Mouse (Mus musculus) heart, embryonic 10.5 days (tissue): ENCODE results near the gene Anxa6. TPM values are rescaled to one million over a fixed set of nuclear protein-coding genes. Genes with fewer than 3 reads are reported as not detected.

Source experiments
- DNase-seq: peaks from one replicate; pipeline ENCODE4 v3.0.0-alpha.2; 2017; ENCODE audit warnings: low spot score
- H3K27ac ChIP-seq: fragments of 300-500 bp; sonication (generic); 2 replicates; pipeline ENCODE4 v1.5.1; 2016; ENCODE audit warnings: mild to moderate bottlenecking
- H3K27me3 ChIP-seq: fragments of 300-500 bp; sonication (generic); 2 replicates; pipeline ENCODE4 v1.6.1; 2016; ENCODE audit warnings: mild to moderate bottlenecking; ENCODE audit not compliant: poor library complexity, insufficient read depth, severe bottlenecking
- H3K36me3 ChIP-seq: fragments of 300-500 bp; sonication (generic); 2 replicates; pipeline ENCODE4 v1.6.1; 2016; ENCODE audit warnings: mild to moderate bottlenecking, moderate library complexity
- H3K4me1 ChIP-seq: fragments of 300-500 bp; sonication (generic); 2 replicates; pipeline ENCODE4 v1.6.1; 2016; ENCODE audit warnings: mild to moderate bottlenecking
- H3K4me3 ChIP-seq: fragments of 300-500 bp; sonication (generic); 2 replicates; pipeline ENCODE4 v1.5.1; 2016; ENCODE audit warnings: mild to moderate bottlenecking, moderate library complexity
- H3K9me3 ChIP-seq: fragments of 300-500 bp; sonication (generic); 2 replicates; pipeline ENCODE4 v1.6.1; 2016; ENCODE audit warnings: mild to moderate bottlenecking, moderate library complexity
- WGBS: fragments of 180-500 bp; shearing (Covaris S2); methylation state at CpG from one replicate; pipeline ENCODE4 v1.1.7; 2016; 5-methylcytosine and 5-hydroxymethylcytosine counted together
- polyA plus RNA-seq: library from polyadenylated mRNA; unstranded; fragments of >200 nt; fragmentation: Nextera tagmentation; extraction: Ambion mirVana; gene quantifications from 2 replicates; pipeline ENCODE4 v1.2.1, GENCODE M21; 2016

Gene Anxa6
- polyA plus RNA-seq, 1 experiment from 2014 or later, result 255 TPM

DNA sequence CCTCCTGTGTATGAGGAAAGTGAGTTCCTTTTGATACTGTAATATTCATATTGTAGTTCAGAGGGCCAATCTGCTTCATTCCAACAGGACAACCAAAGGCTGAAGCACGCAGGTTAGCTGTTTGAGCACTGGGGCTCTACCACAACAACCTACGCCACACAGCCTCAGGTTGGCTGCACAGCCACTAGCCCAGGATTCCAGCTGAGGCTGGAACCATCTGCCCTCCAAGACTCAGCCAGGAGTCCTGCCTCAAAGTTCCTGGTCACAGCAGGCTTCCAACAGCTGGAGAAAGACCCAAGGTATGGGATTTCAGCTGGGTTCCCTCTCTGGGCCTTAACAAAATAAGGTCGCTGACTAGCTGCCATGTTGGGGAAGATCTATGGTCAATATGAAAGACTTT lies 9.7 kb downstream of the Anxa6 start:
- 67% methylated on average over 3 of the region's 3 CpGs for WGBS
- Histone ChIP-seq H3K4me1 (peaks cover 95% of the 10 kb centered on the region), H3K9me3 (no peaks in the 10 kb centered on the region), H3K36me3 (peaks cover 48% of the 10 kb centered on the region), H3K27ac (peak overlapping the region; percentile 91), H3K27me3 (no peaks in the 10 kb centered on the region), H3K4me3 (peak overlapping the region; percentile 43)
- DNase-seq, result no peak

DNA sequence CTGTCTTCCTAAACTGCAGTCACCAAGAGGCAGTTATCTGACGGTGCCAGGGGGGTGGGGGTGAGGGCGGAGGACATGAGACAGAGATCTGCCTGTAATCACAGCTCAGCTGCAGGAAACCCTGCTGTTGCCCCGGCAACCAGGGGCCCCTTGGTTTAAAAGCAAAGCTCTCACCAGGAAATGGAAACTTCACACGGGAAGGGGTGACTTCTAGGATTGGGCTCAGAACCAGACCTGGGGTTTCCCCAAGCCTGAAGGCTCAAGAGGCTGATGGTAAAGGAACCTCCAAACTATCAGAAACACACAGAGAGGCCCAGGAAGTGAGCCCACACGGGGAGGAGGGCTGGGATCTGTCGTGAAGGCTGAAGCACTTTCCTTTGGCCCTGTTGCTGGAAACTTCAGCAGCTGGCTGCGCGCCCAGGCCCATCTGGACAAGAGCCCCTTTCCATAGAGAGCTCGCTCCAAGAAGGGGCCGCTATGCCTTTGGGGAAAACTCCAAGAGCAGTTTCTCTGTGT lies 10.1 kb downstream of the Anxa6 start:
- Histone ChIP-seq H3K27me3 (no peaks in the 10 kb centered on the region), H3K27ac (peak overlapping the region; percentile 91), H3K36me3 (peaks cover 53% of the 10 kb centered on the region), H3K9me3 (no peaks in the 10 kb centered on the region), H3K4me1 (peaks cover 95% of the 10 kb centered on the region), H3K4me3 (peak overlapping the region; percentile 43)
- 3% methylated on average over 10 of the region's 10 CpGs for WGBS
- DNase-seq, result peak; percentile 93

DNA sequence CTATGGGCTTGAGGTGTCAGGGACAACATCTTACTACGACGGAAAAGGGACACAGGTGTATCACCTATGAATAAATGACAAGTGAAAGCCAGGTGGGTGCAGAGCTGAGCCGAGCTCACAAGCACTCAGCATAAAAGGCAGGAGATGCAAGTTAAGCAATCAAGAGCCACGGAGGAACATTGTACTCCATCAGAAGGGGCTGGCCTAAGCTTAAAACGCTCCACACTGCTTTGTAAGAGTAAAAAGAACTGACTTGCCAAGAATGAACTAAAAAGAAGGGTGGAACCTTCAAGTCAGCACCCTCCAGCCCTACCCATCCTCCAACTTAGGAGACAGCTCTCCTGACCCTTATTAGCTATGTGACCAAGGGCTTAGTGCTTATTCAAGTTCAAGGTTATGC lies 10.7 kb downstream of the Anxa6 start:
- WGBS, result 53% methylated on average over 5 of the region's 5 CpGs
- peak overlapping the region; percentile 91 for H3K27ac ChIP-seq
- H3K4me3 ChIP-seq, result peak overlapping the region; percentile 43
- H3K36me3 ChIP-seq, result peaks cover 58% of the 10 kb centered on the region
- no peaks in the 10 kb centered on the region for H3K27me3 ChIP-seq
- no peak for DNase-seq
- no peaks in the 10 kb centered on the region for H3K9me3 ChIP-seq
- H3K4me1 ChIP-seq, result peaks cover 95% of the 10 kb centered on the region

DNA sequence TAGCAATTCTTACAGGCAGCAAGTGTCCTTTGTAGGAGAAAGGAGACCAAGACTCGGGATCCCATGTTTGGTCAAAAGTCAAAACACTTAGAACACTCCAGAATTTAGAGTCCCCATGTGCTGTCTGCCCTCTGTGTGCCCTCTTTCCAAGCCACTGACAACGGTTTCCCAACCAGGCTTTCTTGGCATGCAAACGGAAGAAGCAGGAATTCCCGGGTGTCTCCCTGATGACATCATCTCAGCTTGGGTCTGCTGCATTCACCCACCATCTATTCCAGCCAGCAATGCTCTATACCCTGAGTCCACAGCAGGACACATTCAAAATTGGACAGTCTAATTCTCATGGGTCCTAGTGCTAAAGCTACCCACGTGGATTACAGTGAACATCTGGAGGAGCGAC lies 11.4 kb downstream of the Anxa6 start:
- peaks cover 60% of the 10 kb centered on the region for H3K36me3 ChIP-seq
- no peak overlapping the region for H3K4me3 ChIP-seq
- no peak for DNase-seq
- H3K27me3 ChIP-seq, result no peaks in the 10 kb centered on the region
- H3K4me1 ChIP-seq, result peaks cover 95% of the 10 kb centered on the region
- H3K27ac ChIP-seq, result peak overlapping the region; percentile 91
- 42% methylated on average over 6 of the region's 6 CpGs for whole genome bisulfite sequencing
- H3K9me3 ChIP-seq, result no peaks in the 10 kb centered on the region

DNA sequence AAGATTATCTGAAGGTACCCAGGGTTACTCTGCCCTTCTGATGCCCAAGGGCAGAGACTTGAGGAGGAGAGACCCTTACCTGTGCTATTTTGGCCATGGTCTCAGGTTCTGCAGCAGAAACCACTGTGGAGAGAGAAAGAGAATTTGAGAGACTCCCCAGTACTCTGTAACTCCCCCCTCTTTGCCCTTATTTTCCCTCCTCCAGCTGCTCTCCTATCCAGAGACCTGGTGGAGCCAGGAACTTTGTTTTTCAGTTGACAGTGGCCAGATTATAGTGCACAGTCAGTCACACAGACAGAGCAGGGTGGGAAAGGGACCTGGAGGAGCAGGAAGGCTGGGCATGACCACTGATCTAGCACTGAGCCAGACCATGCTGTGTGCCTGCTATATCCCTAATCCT lies 11.8 kb downstream of the Anxa6 start:
- no peaks in the 10 kb centered on the region for H3K9me3 ChIP-seq
- DNase-seq, result no peak
- H3K27me3 ChIP-seq, result no peaks in the 10 kb centered on the region
- H3K4me1 ChIP-seq, result peaks cover 95% of the 10 kb centered on the region
- H3K36me3 ChIP-seq, result peaks cover 59% of the 10 kb centered on the region
- peak overlapping the region; percentile 91 for H3K27ac ChIP-seq
- H3K4me3 ChIP-seq, result no peak overlapping the region

DNA sequence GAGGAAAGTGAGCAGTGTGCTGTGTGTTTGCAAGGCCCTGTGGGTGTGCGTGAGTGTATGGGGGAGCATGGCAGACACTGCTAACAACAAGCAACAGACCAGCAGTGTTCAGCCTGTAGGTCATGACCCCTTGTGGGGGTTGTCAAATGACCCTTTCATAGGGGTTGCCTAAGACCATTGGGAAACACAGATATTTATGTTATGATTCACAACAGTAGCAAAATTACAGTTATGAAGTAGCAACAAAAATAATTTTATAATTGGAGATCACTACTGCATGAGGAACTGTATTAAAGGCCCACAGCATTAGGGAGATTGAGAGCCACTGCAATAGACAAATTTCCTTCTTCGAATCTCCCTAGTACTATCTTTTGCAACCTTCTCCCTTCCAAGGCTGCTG lies 13.5 kb downstream of the Anxa6 start:
- Histone ChIP-seq H3K27me3 (no peaks in the 10 kb centered on the region), H3K4me3 (no peak overlapping the region), H3K4me1 (peaks cover 97% of the 10 kb centered on the region), H3K36me3 (peaks cover 56% of the 10 kb centered on the region), H3K27ac (peak overlapping the region; percentile 67; the same call in 1 of the 2 replicates), H3K9me3 (no peaks in the 10 kb centered on the region)
- WGBS, result 75% methylated on average over 2 of the region's 2 CpGs
- DNase-seq, result no peak

DNA sequence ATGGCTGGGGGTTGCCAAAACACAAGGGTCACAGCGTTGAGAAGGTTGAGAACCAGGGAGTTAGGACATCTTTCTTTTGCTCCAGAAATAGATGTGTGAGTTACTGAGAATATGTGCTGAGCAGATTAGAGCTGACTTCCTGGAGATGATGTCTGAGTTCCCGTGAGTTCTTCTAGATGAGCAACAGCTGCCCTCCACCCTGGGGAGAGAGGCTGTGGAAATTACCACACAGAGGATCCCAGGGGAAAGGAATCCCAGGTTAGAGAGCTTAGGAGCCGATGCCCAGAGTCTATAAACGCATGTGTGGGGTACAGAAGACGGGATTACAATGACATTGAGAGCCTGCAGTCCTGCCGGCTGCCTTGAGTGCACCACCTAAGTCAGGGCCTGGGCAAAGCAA lies 15.2 kb downstream of the Anxa6 start:
- H3K4me3 ChIP-seq, result no peak overlapping the region
- peak overlapping the region; percentile 67 for H3K27ac ChIP-seq
- H3K27me3 ChIP-seq, result no peaks in the 10 kb centered on the region
- 61% methylated on average over 6 of the region's 6 CpGs for WGBS
- H3K9me3 ChIP-seq, result no peaks in the 10 kb centered on the region
- peaks cover 86% of the 10 kb centered on the region for H3K4me1 ChIP-seq
- H3K36me3 ChIP-seq, result peaks cover 73% of the 10 kb centered on the region
- no peak for DNase-seq

DNA sequence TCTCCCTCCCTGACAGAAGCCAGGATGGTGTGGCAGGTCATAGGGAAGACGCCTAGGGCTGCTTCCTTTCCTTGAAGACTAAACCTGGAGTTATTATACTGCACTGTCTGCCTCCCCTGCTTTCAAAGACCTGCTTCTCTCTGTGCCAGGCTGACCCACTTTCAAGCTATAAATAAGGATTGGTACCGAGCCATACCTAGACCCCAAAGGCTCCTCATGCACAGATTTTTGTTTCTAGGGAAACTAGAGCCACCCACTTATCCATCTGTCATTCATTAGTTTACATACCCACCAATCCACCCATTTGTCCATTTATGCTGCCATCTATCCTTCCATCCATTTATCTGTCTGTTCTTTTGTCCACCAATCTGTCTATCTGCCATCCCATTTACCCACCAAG lies 16.0 kb downstream of the Anxa6 start:
- no peak for DNase-seq
- Histone ChIP-seq H3K4me3 (no peak overlapping the region), H3K9me3 (no peaks in the 10 kb centered on the region), H3K27ac (no peak overlapping the region), H3K4me1 (peaks cover 80% of the 10 kb centered on the region), H3K36me3 (peaks cover 81% of the 10 kb centered on the region), H3K27me3 (no peaks in the 10 kb centered on the region)
- WGBS, result 78% methylated on average over 2 of the region's 2 CpGs

DNA sequence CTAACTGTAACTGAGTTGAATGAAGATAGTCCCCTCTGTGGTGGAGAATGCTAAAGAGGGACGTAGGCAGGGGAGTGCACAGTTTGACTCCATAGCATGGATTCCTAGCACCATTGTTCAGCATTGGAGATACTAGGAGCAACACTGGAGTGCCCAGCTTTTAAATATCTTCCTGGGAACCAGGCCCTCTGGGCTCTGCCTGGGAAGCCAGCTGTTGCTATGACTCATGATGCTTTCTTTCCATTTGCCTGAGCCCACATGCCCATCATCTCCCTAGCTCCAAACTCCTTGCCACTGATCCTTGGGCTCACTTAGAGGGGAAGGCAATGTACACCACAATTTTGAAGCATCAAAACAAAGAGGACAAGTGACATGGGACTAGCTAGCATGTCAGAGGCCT lies 16.5 kb downstream of the Anxa6 start:
- Histone ChIP-seq H3K27ac (peak overlapping the region; percentile 79), H3K9me3 (no peaks in the 10 kb centered on the region), H3K27me3 (no peaks in the 10 kb centered on the region), H3K4me1 (peaks cover 76% of the 10 kb centered on the region), H3K36me3 (peaks cover 85% of the 10 kb centered on the region), H3K4me3 (no peak overlapping the region)
- WGBS, result 63% methylated on average over 1 of the region's 1 CpGs
- no peak for DNase-seq

DNA sequence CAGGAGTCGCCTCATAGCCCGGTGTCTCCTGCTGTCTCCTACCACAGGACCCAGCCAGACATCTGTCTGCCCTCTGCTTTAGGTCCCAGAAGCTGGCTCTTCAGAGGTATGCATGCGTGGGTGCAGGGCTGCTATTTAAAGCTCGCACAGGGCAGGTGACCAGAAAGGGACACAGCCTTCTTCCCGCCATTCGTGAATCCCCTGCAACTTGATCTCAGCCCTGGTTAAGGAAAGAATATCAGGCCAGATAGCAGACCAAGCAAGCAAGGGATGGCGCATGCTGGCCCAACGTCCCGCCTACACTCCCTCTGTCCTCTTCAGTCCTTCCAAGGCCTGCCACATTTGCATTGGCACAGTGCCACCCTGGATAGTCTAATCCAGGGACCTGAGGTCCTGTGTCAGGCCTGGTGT lies 17.4 kb downstream of the Anxa6 start:
- H3K36me3 ChIP-seq, result peaks cover 89% of the 10 kb centered on the region
- H3K27ac ChIP-seq, result peak overlapping the region; percentile 79
- 36% methylated on average over 9 of the region's 9 CpGs for WGBS
- no peaks in the 10 kb centered on the region for H3K27me3 ChIP-seq
- DNase-seq, result peak; percentile 83
- H3K4me1 ChIP-seq, result peaks cover 67% of the 10 kb centered on the region
- H3K9me3 ChIP-seq, result no peaks in the 10 kb centered on the region
- no peak overlapping the region for H3K4me3 ChIP-seq

DNA sequence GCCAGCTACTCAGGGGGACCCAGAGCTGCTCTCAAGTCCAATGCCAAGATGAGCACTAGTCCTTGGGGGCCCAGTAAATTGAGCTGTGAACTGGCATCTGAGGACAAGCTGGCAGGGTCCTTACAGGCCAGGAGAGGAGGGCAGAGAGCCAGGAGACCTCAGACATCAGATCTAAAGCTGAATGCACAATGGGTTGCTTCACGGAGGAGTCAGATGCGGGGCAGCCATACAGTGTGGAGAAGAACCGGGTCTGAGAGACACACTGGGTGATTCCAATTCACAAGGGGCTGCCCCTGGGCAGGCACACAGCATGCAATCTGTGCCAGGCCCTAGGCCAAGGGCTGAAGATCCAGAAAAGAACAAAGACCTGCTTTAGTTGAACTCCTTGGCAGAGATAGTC lies 18.0 kb downstream of the Anxa6 start:
- Histone ChIP-seq H3K27ac (peak overlapping the region; percentile 79), H3K36me3 (peaks cover 89% of the 10 kb centered on the region)
- no peak for DNase-seq

DNA sequence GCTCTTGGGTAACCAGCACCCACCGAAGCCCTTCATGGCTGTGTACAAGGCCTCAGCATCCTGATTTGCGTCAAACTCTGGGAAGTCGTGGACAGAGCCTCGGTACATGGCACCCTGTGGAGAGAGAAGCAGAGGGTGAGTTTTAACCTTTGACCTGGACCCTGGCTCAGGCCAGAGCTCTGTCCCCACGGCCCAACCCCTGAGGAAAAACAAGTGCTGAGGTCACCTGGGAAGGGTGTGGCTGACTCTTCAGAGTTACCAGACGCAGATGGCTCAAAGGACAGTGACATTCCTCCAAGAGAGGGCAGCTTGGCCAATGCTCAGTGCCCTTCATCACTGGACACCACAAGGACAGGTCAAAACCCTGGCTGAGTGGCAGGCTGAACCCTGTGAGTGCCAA lies 19.4 kb downstream of the Anxa6 start:
- DNase-seq, result no peak
- 72% methylated on average over 6 of the region's 6 CpGs for WGBS
- H3K27ac ChIP-seq, result no peak overlapping the region
- H3K27me3 ChIP-seq, result no peaks in the 10 kb centered on the region
- no peaks in the 10 kb centered on the region for H3K9me3 ChIP-seq
- no peak overlapping the region for H3K4me3 ChIP-seq
- H3K4me1 ChIP-seq, result peaks cover 47% of the 10 kb centered on the region
- H3K36me3 ChIP-seq, result peaks cover 90% of the 10 kb centered on the region

More for the DNA sequence above, 18.0 kb downstream of the Anxa6 start:
- H3K27me3 ChIP-seq, result no peaks in the 10 kb centered on the region
- H3K4me3 ChIP-seq, result no peak overlapping the region
- 70% methylated on average over 3 of the region's 3 CpGs for WGBS
- H3K4me1 ChIP-seq, result peaks cover 62% of the 10 kb centered on the region
- no peaks in the 10 kb centered on the region for H3K9me3 ChIP-seq

DNA sequence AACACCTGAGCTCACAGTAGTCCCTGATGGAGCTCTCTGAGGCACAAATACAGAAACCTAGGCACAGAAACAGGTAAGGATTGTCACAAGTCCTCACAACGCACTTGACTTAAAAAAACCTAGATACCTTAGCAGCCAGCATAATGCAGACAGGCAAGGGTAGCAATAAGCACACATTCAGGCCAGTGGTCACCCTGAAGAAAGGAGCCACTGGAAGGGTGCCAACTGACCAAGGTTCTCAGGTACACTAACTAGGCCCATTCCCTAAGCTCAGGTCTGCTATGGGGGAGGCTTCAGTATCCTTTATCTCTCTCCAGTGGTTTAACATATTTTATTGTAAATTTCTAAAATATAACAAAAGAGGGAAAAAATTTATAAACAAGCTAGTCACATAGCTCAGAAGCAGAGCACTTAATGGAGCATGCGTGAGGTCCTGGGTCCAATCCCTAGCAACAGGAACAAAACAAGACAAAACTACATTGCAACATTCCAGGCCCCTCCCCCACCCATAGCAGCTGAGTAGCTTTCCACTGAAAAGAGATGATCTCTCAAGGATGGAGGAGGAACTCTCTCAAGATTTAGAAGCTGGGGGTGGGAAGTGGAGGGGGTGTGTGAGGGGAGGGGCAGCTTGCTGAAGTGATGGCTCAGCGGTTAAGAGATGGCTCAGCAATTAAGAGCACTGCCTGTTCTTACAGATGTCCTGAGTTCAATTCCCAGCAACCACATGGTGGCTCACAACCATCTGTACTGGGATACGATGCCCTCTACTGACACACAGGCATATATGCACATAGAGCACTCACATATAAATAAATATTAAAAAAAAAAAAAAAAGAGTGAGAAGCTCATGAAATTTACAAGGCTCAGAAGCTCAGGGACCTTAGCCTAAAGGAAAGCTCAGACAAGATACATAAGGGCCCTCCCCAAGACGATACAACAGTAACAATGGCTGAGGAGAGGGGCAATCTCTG lies 20.4 kb downstream of the Anxa6 start:
- Histone ChIP-seq H3K9me3 (no peaks in the 10 kb centered on the region), H3K27me3 (no peaks in the 10 kb centered on the region), H3K4me3 (no peak overlapping the region), H3K4me1 (peaks cover 38% of the 10 kb centered on the region), H3K27ac (no peak overlapping the region; the same call in 1 of the 2 replicates), H3K36me3 (peaks cover 91% of the 10 kb centered on the region)
- no peak for DNase-seq
- WGBS, result 79% methylated on average over 5 of the region's 5 CpGs
